Mouse (Mus musculus) liver, postnatal 0 days (tissue): ENCODE measurements around the gene Cldn14.

Experiments used
- CTCF ChIP-seq: sonication (generic); IDR thresholded peaks from 2 replicates; pipeline ENCODE4 v1.5.1; 2016; ENCODE audit warnings: antibody characterized with exemption, low read depth
- EP300 ChIP-seq: IDR thresholded peaks from 2 replicates; pipeline ENCODE4 v1.6.1; 2016; ENCODE audit warnings: antibody characterized with exemption, low read depth, mild to moderate bottlenecking

DNA sequence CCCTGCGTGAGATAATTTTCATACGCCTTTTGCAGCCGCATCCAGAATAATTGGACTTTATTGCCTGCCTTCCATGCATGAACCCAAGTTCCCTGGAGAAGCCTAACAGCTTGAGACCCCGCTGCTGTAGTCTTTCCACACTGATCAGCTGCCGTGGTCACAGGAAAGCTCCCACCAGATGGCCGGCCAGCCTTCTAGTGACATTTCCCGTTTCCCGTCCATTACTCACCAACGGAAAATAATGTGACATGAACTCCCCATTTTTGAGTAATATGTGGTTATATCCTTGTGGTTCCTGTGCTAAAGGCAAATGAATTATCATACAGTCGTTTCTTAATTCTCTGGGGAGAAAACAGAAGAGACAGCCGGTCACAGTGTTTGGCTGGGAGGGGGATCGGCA, 51.2 kb downstream of the Cldn14 start:
- TF ChIP-seq CTCF (no peak), EP300 (no peak)
